Mouse (Mus musculus): ENCODE results near the gene Foxf2. TPM values are rescaled to one million over a fixed set of nuclear protein-coding genes. Genes with fewer than 3 reads are reported as not detected.
A peak's percentile ranks its signal among the peaks of the same experiment; 100 is the strongest.

The Foxf2 gene
- polyA plus RNA-seq (2015; fragmentation: Nextera tagmentation; extraction: Ambion mirVana) = 0.10 TPM in 1 of 2 replicates, not detected in the other

DNA sequence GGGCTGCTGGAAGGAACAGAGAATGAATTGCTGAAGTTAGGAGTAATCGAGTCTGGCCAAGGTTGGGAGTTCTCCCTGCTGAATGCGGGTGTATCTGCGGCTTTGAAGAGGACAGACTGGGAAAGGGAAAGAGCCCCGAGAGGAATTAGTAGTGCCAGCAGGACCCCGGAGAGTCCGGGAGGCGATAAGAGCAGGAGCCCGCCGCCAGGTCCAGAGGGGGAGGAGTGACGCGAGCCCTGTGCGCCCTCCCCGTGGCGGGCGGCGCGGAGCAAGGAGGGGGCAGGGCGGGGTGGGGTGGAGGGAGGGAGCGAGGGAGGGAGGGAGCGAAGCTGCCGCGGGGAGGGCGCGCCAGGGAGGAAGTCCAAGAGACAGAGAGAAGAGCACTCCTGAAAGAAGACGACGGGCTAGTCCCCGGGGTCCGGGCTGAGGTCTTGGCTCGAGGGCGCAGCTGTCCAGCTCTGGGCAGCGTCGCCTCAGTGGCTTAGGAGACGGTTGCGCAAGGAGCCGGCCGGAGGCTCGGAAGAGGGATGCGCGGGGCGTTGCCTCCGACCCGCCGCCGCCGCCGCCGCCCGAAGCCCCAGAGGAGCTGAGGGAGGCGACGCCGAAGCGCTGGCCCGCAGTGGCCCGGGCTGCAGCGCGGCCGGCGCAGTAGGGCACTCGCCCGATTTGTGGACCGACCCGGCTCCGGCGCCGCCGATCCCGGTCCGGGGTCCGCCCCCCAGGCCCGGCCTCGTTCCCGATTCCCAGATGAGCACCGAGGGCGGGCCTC, at the start of gene Foxf2:
Gene Foxf2, plus strand, starts transcription at position 484 of the 769 bp plus-strand sequence.
- DNase-seq (no peak), ATAC-seq (ENCODE audit: low read depth) (no peak)
- Histone ChIP-seq H3K9me3 (replicated peaks) (no peaks in the 10 kb centered on the region), H3K27ac (no peak within 1 kb of the TSS), H3K9ac (no peak within 1 kb of the TSS), H3K4me2 (peak within 1 kb of the TSS; percentile 58), H3K27me3 (peaks cover 99% of the 10 kb centered on the region), H3K4me3 (replicated peaks) (peak within 1 kb of the TSS; percentile 44), H3K36me3 (no peaks in the 10 kb centered on the region), H3K4me1 (replicated peaks) (peaks cover 8% of the 10 kb centered on the region; the same call in 1 of the 2 replicates)
- under 1% methylated on average over 60 of the region's 74 CpGs for WGBS (ENCODE audit: insufficient replicate concordance)

DNA sequence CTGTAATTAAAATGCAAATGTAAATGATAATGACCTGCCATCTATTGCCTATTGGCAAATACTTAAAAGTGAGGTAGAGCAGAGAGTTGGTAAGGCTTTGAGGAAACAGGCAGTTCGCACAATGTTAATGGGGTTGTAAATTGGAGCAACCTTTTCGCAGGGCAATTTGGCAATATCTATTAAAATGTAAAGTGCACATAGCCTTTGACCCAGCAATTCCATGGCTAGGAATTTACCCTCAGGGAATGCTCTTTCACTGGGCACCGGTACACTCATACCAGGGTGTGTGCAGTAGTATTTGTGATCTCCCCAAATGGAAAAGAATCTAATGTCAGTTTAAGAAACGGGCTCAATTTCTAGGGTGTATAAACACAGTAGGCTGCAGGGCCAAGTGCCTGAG, 48.9 kb upstream of the Foxf2 start:
- Histone ChIP-seq H3K27ac (no peak overlapping the region), H3K4me3 (replicated peaks) (no peak overlapping the region), H3K9ac (no peak overlapping the region), H3K36me3 (no peaks in the 10 kb centered on the region), H3K27me3 (no peaks in the 10 kb centered on the region), H3K4me1 (replicated peaks) (0 out of 2 replicates have a peak, but pooled peaks cover 3% of the 10 kb centered on the region), H3K9me3 (replicated peaks) (no peaks in the 10 kb centered on the region), H3K4me2 (no peak overlapping the region)
- DNase-seq = no peak
- ATAC-seq (ENCODE audit: low read depth) = no peak
- WGBS (ENCODE audit: insufficient replicate concordance) = 64% methylated on average over 4 of the region's 4 CpGs

DNA sequence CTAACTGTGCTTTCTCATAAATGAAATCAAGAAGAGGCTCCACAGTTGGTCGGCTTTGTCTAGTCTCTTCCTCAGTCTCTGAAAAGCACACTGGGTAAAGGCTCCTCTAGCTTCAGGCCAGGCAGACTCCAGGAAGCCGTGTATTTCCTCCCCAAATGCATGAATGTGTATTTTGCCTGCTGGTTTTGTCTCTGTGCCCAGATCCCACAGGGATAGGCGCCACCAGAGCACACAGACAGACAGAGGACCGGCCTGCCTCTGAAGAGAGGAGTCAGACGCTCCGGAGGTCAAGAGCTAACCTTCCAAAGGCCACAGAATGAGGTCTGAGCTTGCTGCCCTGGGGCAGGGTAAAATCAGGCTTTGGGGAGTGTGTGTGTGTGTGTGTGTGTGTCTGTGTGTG, 48.0 kb upstream of the Foxf2 start:
- H3K27me3 ChIP-seq = no peaks in the 10 kb centered on the region
- WGBS (ENCODE audit: insufficient replicate concordance) = 39% methylated on average over 6 of the region's 6 CpGs
- no peaks in the 10 kb centered on the region for H3K9me3 ChIP-seq (replicated peaks)
- no peak overlapping the region for H3K9ac ChIP-seq
- no peak overlapping the region for H3K4me2 ChIP-seq
- no peak for DNase-seq
- H3K4me3 ChIP-seq (replicated peaks) = no peak overlapping the region
- ATAC-seq (ENCODE audit: low read depth) = no peak
- no peaks in the 10 kb centered on the region for H3K36me3 ChIP-seq
- no peak overlapping the region for H3K27ac ChIP-seq
- H3K4me1 ChIP-seq (replicated peaks) = 0 out of 2 replicates have a peak, but pooled peaks cover 3% of the 10 kb centered on the region

DNA sequence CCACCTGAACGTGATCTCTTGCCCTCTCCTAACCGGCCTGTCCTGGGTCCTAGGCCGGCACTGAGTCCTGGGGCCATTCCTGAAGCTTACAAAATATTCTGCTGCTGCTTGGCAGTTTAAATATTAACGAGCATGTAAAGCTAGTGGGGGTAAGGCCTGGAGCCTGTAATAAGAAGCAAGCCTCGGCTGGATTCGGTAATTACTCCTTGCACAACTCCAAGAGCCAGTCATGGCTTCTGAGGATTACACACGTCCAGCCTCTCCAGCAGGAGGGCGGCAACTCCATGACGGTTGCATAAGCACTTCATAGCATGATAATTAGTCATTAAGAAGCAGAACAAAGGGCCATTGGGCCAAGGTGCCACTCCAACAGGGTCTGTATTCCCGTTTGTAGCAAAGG, 47.2 kb upstream of the Foxf2 start:
- H3K9me3 ChIP-seq (replicated peaks) = no peaks in the 10 kb centered on the region
- ATAC-seq (ENCODE audit: low read depth) (no peak), DNase-seq (no peak)
- no peak overlapping the region for H3K4me2 ChIP-seq
- WGBS (ENCODE audit: insufficient replicate concordance) = 52% methylated on average over 10 of the region's 10 CpGs
- H3K27me3 ChIP-seq = no peaks in the 10 kb centered on the region
- H3K4me1 ChIP-seq (replicated peaks) = 0 out of 2 replicates have a peak, but pooled peaks cover 3% of the 10 kb centered on the region
- H3K9ac ChIP-seq = no peak overlapping the region
- H3K27ac ChIP-seq = no peak overlapping the region
- no peak overlapping the region for H3K4me3 ChIP-seq (replicated peaks)
- no peaks in the 10 kb centered on the region for H3K36me3 ChIP-seq

DNA sequence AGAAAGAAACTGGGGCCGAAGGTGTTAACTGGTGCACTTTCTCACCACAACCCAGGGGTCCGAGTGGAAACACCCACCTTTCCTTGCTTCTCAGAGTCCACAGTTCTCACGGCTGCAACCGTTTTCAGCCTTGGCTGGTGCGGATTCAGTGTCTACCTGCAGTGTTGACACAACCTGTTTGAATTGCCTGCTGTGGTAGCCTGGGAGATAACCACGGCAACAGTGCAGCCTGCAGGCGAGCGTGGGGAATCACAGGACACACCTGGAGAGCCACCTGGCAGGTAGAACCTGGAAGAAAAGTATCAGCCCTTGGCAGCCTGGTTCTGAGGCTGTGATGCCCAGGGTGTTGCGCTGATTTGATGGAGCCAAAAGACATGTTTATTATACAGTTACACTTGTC, 45.8 kb upstream of the Foxf2 start:
- Histone ChIP-seq H3K4me1 (replicated peaks) (0 out of 2 replicates have a peak, but pooled peaks cover 3% of the 10 kb centered on the region), H3K27me3 (no peaks in the 10 kb centered on the region), H3K9ac (no peak overlapping the region), H3K27ac (no peak overlapping the region), H3K9me3 (replicated peaks) (no peaks in the 10 kb centered on the region), H3K36me3 (no peaks in the 10 kb centered on the region), H3K4me2 (no peak overlapping the region), H3K4me3 (replicated peaks) (no peak overlapping the region)
- 42% methylated on average over 9 of the region's 9 CpGs for WGBS (ENCODE audit: insufficient replicate concordance)
- no peak for ATAC-seq (ENCODE audit: low read depth)
- DNase-seq = no peak

DNA sequence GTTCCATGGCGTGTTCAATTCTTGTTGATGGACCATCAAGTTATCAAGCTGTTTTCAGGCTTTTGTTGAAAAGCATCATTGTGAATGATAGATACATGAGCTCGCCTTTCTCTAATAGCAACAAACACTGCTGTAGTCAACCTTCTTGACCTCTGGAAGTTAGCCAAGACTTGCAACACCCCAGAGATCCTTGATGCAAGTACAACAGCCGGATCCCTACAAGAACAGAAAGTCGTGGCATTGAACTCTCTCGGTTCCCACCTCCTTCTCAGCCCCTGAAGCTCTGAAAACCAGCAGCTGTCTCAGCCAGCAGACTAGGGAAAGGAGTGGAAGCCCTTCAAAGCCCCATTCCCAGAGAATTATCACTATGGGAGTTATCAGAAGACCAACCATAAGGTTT, 38.3 kb upstream of the Foxf2 start:
- Histone ChIP-seq H3K4me1 (replicated peaks) (no peaks in the 10 kb centered on the region), H3K27me3 (no peaks in the 10 kb centered on the region), H3K9ac (no peak overlapping the region), H3K36me3 (no peaks in the 10 kb centered on the region), H3K4me2 (no peak overlapping the region), H3K9me3 (replicated peaks) (no peaks in the 10 kb centered on the region), H3K27ac (no peak overlapping the region), H3K4me3 (replicated peaks) (no peak overlapping the region)
- WGBS (ENCODE audit: insufficient replicate concordance) = 52% methylated on average over 5 of the region's 5 CpGs
- DNase-seq (no peak), ATAC-seq (ENCODE audit: low read depth) (no peak)

DNA sequence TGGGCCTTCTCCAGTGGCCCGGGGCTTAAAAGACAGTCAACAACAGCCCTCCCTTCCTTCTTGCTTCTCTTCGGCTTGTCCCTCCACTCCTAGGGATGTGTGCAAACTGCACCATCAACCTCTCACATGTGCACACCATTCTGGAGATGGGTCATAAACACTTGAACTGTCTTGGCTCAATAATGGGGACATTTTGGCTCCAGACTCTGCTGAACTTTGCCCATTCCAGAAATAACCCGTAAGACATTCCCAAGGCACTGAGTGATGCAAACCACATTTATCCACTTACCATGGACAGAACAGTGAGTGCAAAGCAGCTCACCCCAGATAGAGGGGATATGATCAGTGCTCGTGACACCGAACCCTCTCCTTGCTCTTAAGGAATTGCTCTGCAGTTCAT, 26.0 kb upstream of the Foxf2 start:
- H3K9ac ChIP-seq = no peak overlapping the region
- H3K9me3 ChIP-seq (replicated peaks) = no peaks in the 10 kb centered on the region
- H3K27ac ChIP-seq = no peak overlapping the region
- WGBS (ENCODE audit: insufficient replicate concordance) = 69% methylated on average over 5 of the region's 5 CpGs
- no peak overlapping the region for H3K4me3 ChIP-seq (replicated peaks)
- H3K4me1 ChIP-seq (replicated peaks) = no peaks in the 10 kb centered on the region
- ATAC-seq (ENCODE audit: low read depth) (no peak), DNase-seq (no peak)
- no peaks in the 10 kb centered on the region for H3K27me3 ChIP-seq
- H3K4me2 ChIP-seq = no peak overlapping the region
- H3K36me3 ChIP-seq = no peaks in the 10 kb centered on the region

DNA sequence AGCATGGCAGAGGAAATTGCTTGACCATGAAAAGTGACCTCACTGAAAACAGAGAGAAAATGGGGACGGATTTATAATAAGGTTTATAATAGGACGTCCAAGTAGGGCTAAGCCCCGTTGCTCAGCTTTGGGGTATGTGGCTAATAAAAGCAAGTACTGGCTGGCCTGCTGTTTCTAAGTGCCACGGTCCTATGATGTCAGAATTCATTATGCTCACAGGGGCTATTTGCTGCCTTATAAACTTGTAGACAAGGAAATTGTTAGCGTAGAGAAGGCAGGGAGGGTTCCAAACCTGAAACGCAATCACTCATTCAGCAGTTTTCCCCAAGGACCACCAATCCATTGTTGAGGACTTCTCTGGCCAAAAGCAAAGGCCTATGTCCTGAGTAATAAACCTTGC, 21.7 kb upstream of the Foxf2 start:
- no peak for ATAC-seq (ENCODE audit: low read depth)
- Histone ChIP-seq H3K9me3 (replicated peaks) (no peaks in the 10 kb centered on the region), H3K9ac (no peak overlapping the region), H3K27ac (no peak overlapping the region), H3K4me3 (replicated peaks) (no peak overlapping the region), H3K4me1 (replicated peaks) (no peaks in the 10 kb centered on the region), H3K4me2 (no peak overlapping the region), H3K36me3 (no peaks in the 10 kb centered on the region), H3K27me3 (no peaks in the 10 kb centered on the region)
- DNase-seq = no peak
- 66% methylated on average over 6 of the region's 6 CpGs for WGBS (ENCODE audit: insufficient replicate concordance)

DNA sequence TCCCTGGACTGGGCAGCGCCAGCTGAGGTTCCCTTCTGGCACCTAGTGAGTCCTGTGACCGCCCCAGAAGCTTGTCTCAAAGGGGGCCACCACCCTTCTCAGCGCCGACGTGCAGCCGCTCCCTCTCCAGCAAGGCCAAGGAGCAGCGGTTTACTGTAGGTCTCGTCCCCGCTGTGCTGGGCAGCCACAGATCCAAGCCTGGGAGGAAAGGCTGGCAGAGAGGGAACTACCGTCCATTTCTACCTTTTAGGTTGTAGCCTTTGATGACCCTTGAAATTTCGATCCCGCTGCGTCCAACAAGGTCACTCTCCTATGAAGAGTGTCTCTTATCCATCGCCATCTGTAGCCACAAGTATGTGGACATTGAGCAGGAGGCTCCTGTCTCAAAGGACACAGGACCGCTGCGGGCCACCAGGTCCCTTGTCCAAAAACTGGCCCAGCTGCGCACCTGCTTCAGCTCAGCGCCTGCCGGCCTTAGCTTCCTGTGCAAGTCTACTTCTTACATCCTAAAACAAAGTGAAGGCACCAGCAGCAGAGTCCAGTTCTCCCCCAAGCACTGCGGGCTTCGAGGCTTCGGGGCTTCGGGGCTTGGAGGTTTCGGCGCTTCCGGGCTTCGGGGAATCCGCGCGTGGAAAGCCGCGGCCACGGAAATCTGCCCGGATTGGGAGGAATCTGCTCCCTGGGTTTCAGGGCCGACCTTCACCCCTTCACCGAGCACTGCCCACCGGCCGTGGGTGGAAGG, 10.7 kb upstream of the Foxf2 start:
- H3K4me1 ChIP-seq (replicated peaks) = 0 out of 2 replicates have a peak, but pooled peaks cover 3% of the 10 kb centered on the region
- ATAC-seq (ENCODE audit: low read depth) (no peak), DNase-seq (no peak)
- no peak overlapping the region for H3K4me3 ChIP-seq (replicated peaks)
- H3K36me3 ChIP-seq = no peaks in the 10 kb centered on the region
- H3K9me3 ChIP-seq (replicated peaks) = no peaks in the 10 kb centered on the region
- H3K4me2 ChIP-seq = no peak overlapping the region
- WGBS (ENCODE audit: insufficient replicate concordance) = 3% methylated on average over 38 of the region's 38 CpGs
- peaks cover 88% of the 10 kb centered on the region for H3K27me3 ChIP-seq
- no peak overlapping the region for H3K9ac ChIP-seq
- no peak overlapping the region for H3K27ac ChIP-seq

DNA sequence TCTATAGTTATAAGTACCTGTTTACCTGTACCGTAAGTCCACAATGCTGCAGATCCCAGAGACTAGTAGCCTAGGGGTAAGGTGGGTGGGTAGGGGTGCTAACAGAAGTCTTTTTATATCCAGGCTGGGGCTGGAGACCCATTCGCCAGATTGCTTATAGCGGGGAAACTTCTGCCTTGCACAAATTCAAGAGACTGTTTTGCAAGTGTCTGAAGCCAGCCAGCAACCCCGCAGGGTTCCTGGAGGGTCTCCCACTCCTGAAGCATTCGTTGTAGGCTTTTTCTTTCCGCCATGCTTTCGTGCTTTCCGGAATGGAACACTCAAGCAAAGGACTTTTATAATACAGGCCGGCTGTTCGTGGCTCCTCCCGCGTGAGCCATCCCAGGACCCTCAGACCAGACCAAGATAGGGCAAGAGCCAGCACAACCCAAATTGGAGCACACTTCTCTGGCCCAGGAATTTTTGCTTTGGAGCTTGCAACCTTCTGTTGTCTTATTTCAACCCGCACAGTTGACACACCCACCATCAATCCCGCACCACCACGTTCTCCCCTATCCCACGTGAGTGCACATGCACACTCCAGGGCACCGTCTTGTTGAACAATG, 10.0 kb upstream of the Foxf2 start:
- Histone ChIP-seq H3K4me3 (replicated peaks) (no peak overlapping the region), H3K36me3 (no peaks in the 10 kb centered on the region), H3K4me1 (replicated peaks) (0 out of 2 replicates have a peak, but pooled peaks cover 3% of the 10 kb centered on the region), H3K4me2 (no peak overlapping the region), H3K27ac (no peak overlapping the region), H3K9ac (no peak overlapping the region), H3K9me3 (replicated peaks) (no peaks in the 10 kb centered on the region), H3K27me3 (peaks cover 91% of the 10 kb centered on the region)
- WGBS (ENCODE audit: insufficient replicate concordance) = 2% methylated on average over 17 of the region's 17 CpGs
- no peak for DNase-seq
- ATAC-seq (ENCODE audit: low read depth) = no peak

DNA sequence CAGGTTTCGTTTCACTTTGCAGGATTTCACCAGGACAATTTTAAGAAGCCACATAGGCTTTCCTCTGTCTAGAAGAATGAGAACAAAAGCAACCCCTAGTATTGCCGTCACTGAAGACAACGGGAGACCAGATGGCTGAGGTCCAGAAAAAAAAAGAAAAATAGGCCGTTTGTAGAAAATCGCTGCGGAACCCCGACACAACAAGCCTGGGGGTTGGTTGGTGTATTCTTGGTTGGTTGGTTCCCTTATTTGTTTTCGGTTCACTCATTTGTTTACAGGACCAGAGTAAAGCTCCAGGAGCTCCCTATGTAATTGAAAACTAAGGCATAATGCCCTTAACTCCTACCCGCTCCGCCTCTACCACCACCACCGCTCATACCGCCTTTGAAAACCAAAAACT, 7.6 kb upstream of the Foxf2 start:
- no peak overlapping the region for H3K27ac ChIP-seq
- WGBS (ENCODE audit: insufficient replicate concordance) = 3% methylated on average over 12 of the region's 12 CpGs
- DNase-seq = no peak

More for the DNA sequence above, 7.6 kb upstream of the Foxf2 start:
- Histone ChIP-seq H3K27me3 (peaks cover 98% of the 10 kb centered on the region), H3K9ac (no peak overlapping the region), H3K9me3 (replicated peaks) (no peaks in the 10 kb centered on the region), H3K4me1 (replicated peaks) (0 out of 2 replicates have a peak, but pooled peaks cover 3% of the 10 kb centered on the region), H3K4me2 (peak overlapping the region; percentile 49; the same call in 1 of the 2 replicates), H3K4me3 (replicated peaks) (no peak overlapping the region), H3K36me3 (no peaks in the 10 kb centered on the region)
- ATAC-seq (ENCODE audit: low read depth) = no peak
